Mouse (Mus musculus): ENCODE results near the gene Cpeb3. TPM values are rescaled to one million over a fixed set of nuclear protein-coding genes. Genes with fewer than 3 reads are reported as not detected.
"Not testable (repeated sequence)": the region's sequence is repeated elsewhere in the genome, so short reads cannot be mapped to it uniquely, and the experiment has no call there.

The Cpeb3 gene
- total and polyA plus RNA-seq, 2 experiments from 2014 or later: 10.3 to 23.7 TPM

- ATAC-seq (no peak), DNase-seq (ENCODE audit: low spot score) (no peak)
- no peaks in the 10 kb centered on the region for H3K9me3 ChIP-seq (ENCODE audit: low read length)
- 90% methylated on average over 4 of the region's 4 CpGs for WGBS
- H3K4me2 ChIP-seq (ENCODE audit: low read depth, low read length): no peak overlapping the region
- H3K9ac ChIP-seq (replicated peaks; ENCODE audit: low read length): no peak overlapping the region
- no peak for TF ChIP-seq CTCF (IDR thresholded peaks at IDR 0.05; ENCODE audit: low read depth)
- H3K4me1 ChIP-seq (ENCODE audit: insufficient read depth, low read length): no peaks in the 10 kb centered on the region
- no peak overlapping the region for H3K4me3 ChIP-seq (ENCODE audit: low read length)
- no peaks in the 10 kb centered on the region for H3K27me3 ChIP-seq (ENCODE audit: insufficient read depth, low read length)
- no peak overlapping the region for H3K27ac ChIP-seq
- no peaks in the 10 kb centered on the region for H3K36me3 ChIP-seq (ENCODE audit: insufficient read depth, low read length)
These were observed 52.4 kb downstream of the Cpeb3 start for GRCm38 (mm10) chr19:37156040-37156439.

GRCm38 (mm10) chr19:37147145-37147544 lies 61.3 kb downstream of the Cpeb3 start:
- no peaks in the 10 kb centered on the region for H3K27me3 ChIP-seq (ENCODE audit: insufficient read depth, low read length)
- H3K4me3 ChIP-seq (ENCODE audit: low read length): no peak overlapping the region
- H3K27ac ChIP-seq: no peak overlapping the region
- TF ChIP-seq CTCF (IDR thresholded peaks at IDR 0.05; ENCODE audit: low read depth): no peak
- no peaks in the 10 kb centered on the region for H3K36me3 ChIP-seq (ENCODE audit: insufficient read depth, low read length)
- no peaks in the 10 kb centered on the region for H3K4me1 ChIP-seq (ENCODE audit: insufficient read depth, low read length)
- no peak for DNase-seq (ENCODE audit: low spot score)
- H3K9me3 ChIP-seq (ENCODE audit: low read length): no peaks in the 10 kb centered on the region
- no peak for ATAC-seq
- no peak overlapping the region for H3K4me2 ChIP-seq (ENCODE audit: low read depth, low read length)
- H3K9ac ChIP-seq (replicated peaks; ENCODE audit: low read length): no peak overlapping the region
- WGBS: 79% methylated on average over 4 of the region's 4 CpGs

- no peak overlapping the region for H3K4me3 ChIP-seq (ENCODE audit: low read length)
- TF ChIP-seq CTCF (IDR thresholded peaks at IDR 0.05; ENCODE audit: low read depth): no peak
- no peaks in the 10 kb centered on the region for H3K36me3 ChIP-seq (ENCODE audit: insufficient read depth, low read length)
- H3K4me2 ChIP-seq (ENCODE audit: low read depth, low read length): no peak overlapping the region
- DNase-seq (ENCODE audit: low spot score) (no peak), ATAC-seq (no peak)
- H3K9me3 ChIP-seq (ENCODE audit: low read length): no peaks in the 10 kb centered on the region
- H3K9ac ChIP-seq (replicated peaks; ENCODE audit: low read length): no peak overlapping the region
- no peaks in the 10 kb centered on the region for H3K4me1 ChIP-seq (ENCODE audit: insufficient read depth, low read length)
- no peaks in the 10 kb centered on the region for H3K27me3 ChIP-seq (ENCODE audit: insufficient read depth, low read length)
- H3K27ac ChIP-seq: no peak overlapping the region
- 78% methylated on average over 1 of the region's 1 CpGs for WGBS
These were observed 62.6 kb downstream of the Cpeb3 start for GRCm38 (mm10) chr19:37145846-37146245.

GRCm38 (mm10) chr19:37145401-37145800 lies 63.0 kb downstream of the Cpeb3 start:
- Histone ChIP-seq H3K4me1 (ENCODE audit: insufficient read depth, low read length) (no peaks in the 10 kb centered on the region), H3K4me2 (ENCODE audit: low read depth, low read length) (no peak overlapping the region), H3K4me3 (ENCODE audit: low read length) (no peak overlapping the region), H3K9ac (replicated peaks; ENCODE audit: low read length) (no peak overlapping the region), H3K9me3 (ENCODE audit: low read length) (no peaks in the 10 kb centered on the region), H3K27me3 (ENCODE audit: insufficient read depth, low read length) (no peaks in the 10 kb centered on the region), H3K27ac (no peak overlapping the region), H3K36me3 (ENCODE audit: insufficient read depth, low read length) (no peaks in the 10 kb centered on the region)
- WGBS: 95% methylated on average over 5 of the region's 5 CpGs
- ATAC-seq (no peak), DNase-seq (ENCODE audit: low spot score) (no peak)
- no peak for TF ChIP-seq CTCF (IDR thresholded peaks at IDR 0.05; ENCODE audit: low read depth)

- Histone ChIP-seq H3K4me2 (ENCODE audit: low read depth, low read length) (no peak overlapping the region), H3K9ac (replicated peaks; ENCODE audit: low read length) (no peak overlapping the region), H3K4me1 (ENCODE audit: insufficient read depth, low read length) (no peaks in the 10 kb centered on the region), H3K27ac (no peak overlapping the region), H3K4me3 (ENCODE audit: low read length) (no peak overlapping the region), H3K36me3 (ENCODE audit: insufficient read depth, low read length) (no peaks in the 10 kb centered on the region), H3K27me3 (ENCODE audit: insufficient read depth, low read length) (no peaks in the 10 kb centered on the region), H3K9me3 (ENCODE audit: low read length) (no peaks in the 10 kb centered on the region)
- DNase-seq (ENCODE audit: low spot score) (no peak), ATAC-seq (no peak)
- TF ChIP-seq CTCF (IDR thresholded peaks at IDR 0.05; ENCODE audit: low read depth): no peak
- WGBS: 77% methylated on average over 4 of the region's 4 CpGs
These were observed 66.8 kb downstream of the Cpeb3 start for GRCm38 (mm10) chr19:37141623-37142022.

GRCm38 (mm10) chr19:37137133-37137532 lies 71.3 kb downstream of the Cpeb3 start:
- ATAC-seq (no peak), DNase-seq (ENCODE audit: low spot score) (no peak)
- no peak overlapping the region for H3K4me3 ChIP-seq (ENCODE audit: low read length)
- H3K4me2 ChIP-seq (ENCODE audit: low read depth, low read length): no peak overlapping the region
- no peaks in the 10 kb centered on the region for H3K9me3 ChIP-seq (ENCODE audit: low read length)
- no peaks in the 10 kb centered on the region for H3K27me3 ChIP-seq (ENCODE audit: insufficient read depth, low read length)
- H3K36me3 ChIP-seq (ENCODE audit: insufficient read depth, low read length): no peaks in the 10 kb centered on the region
- H3K9ac ChIP-seq (replicated peaks; ENCODE audit: low read length): no peak overlapping the region
- H3K4me1 ChIP-seq (ENCODE audit: insufficient read depth, low read length): no peaks in the 10 kb centered on the region
- WGBS: 67% methylated on average over 2 of the region's 2 CpGs
- TF ChIP-seq CTCF (IDR thresholded peaks at IDR 0.05; ENCODE audit: low read depth): no peak
- no peak overlapping the region for H3K27ac ChIP-seq

- not testable (repeated sequence) for H3K9me3 ChIP-seq (ENCODE audit: low read length); H3K27me3 ChIP-seq (ENCODE audit: insufficient read depth, low read length); H3K4me1 ChIP-seq (ENCODE audit: insufficient read depth, low read length); H3K9ac ChIP-seq (replicated peaks; ENCODE audit: low read length); H3K4me3 ChIP-seq (ENCODE audit: low read length); ATAC-seq; H3K4me2 ChIP-seq (ENCODE audit: low read depth, low read length); DNase-seq (ENCODE audit: low spot score); H3K36me3 ChIP-seq (ENCODE audit: insufficient read depth, low read length); H3K27ac ChIP-seq
- WGBS: 91% methylated on average over 2 of the region's 2 CpGs
These were observed 72.9 kb downstream of the Cpeb3 start for GRCm38 (mm10) chr19:37135459-37135858.

Measured in hindbrain, postnatal 0 days (tissue).